Mouse (Mus musculus) thymus, postnatal 0 days (tissue): ENCODE measurements around the gene 2010111I01Rik. TPM values are rescaled to one million over a fixed set of nuclear protein-coding genes. Genes with fewer than 3 reads are reported as not detected.
"Not testable (repeated sequence)": the region's sequence is repeated elsewhere in the genome, so short reads cannot be mapped to it uniquely, and the experiment has no call there.

Experiments used
- DNase-seq: peaks from one replicate; pipeline ENCODE4 v3.0.0-alpha.2; 2015; ENCODE audit warnings: low spot score
- microRNA counts: library from miRNA; unstranded; fragments of <30 nt; microRNA quantifications from one replicate; lab custom pipeline; 2015
- microRNA-seq: library from miRNA; unstranded; fragments of <30 nt; microRNA quantifications from one replicate; pipeline ENCODE4, GENCODE M21; 2016; ENCODE audit warnings: borderline number of aligned reads
- polyA plus RNA-seq: library from polyadenylated mRNA; unstranded; fragments of >200 nt; fragmentation: Nextera tagmentation; extraction: Ambion mirVana; gene quantifications from 2 replicates; pipeline ENCODE4 v1.2.1, GENCODE M21; 2015

Gene 2010111I01Rik
- polyA plus RNA-seq, 1 experiment from 2014 or later, result 69.4 TPM

GRCm38 (mm10) chr13:63336335-63336734 is 371.6 kb downstream of the 2010111I01Rik start:
- no peak for DNase-seq

- no peak for DNase-seq
Measured at GRCm38 (mm10) chr13:63337239-63337960, 372.7 kb downstream of the 2010111I01Rik start.

- no peak for DNase-seq
Measured at GRCm38 (mm10) chr13:63339946-63340345, 375.3 kb downstream of the 2010111I01Rik start.

- DNase-seq, result no peak
Measured at GRCm38 (mm10) chr13:63342781-63343180, 378.1 kb downstream of the 2010111I01Rik start.

- DNase-seq, result no peak
Measured at GRCm38 (mm10) chr13:63344481-63344880, 379.8 kb downstream of the 2010111I01Rik start.

- no peak for DNase-seq
Measured at GRCm38 (mm10) chr13:63345476-63346225, 381.0 kb downstream of the 2010111I01Rik start.

- no peak for DNase-seq
Measured at GRCm38 (mm10) chr13:63347639-63348038, 382.9 kb downstream of the 2010111I01Rik start.

- DNase-seq, result no peak
Measured at GRCm38 (mm10) chr13:63350076-63350475, 385.4 kb downstream of the 2010111I01Rik start.

GRCm38 (mm10) chr13:63353312-63353711 is 388.6 kb downstream of the 2010111I01Rik start:
- DNase-seq, result not testable (repeated sequence)

- no peak for DNase-seq
Measured at GRCm38 (mm10) chr13:63356101-63356500, 391.4 kb downstream of the 2010111I01Rik start.

GRCm38 (mm10) chr13:63356558-63356957 is 391.9 kb downstream of the 2010111I01Rik start:
- peak; percentile 63 for DNase-seq

- no peak for DNase-seq
Measured at GRCm38 (mm10) chr13:63359393-63359792, 394.7 kb downstream of the 2010111I01Rik start.

GRCm38 (mm10) chr13:63360111-63360885 is 395.6 kb downstream of the 2010111I01Rik start:
- no peak for DNase-seq

- no peak for DNase-seq
Measured at GRCm38 (mm10) chr13:63361755-63362154, 397.1 kb downstream of the 2010111I01Rik start.

GRCm38 (mm10) chr13:63373460-63374166 is 408.9 kb downstream of the 2010111I01Rik start:
- DNase-seq, result no peak

MicroRNAs encoded within 50 kb of the gene (microRNA counts, 519-probe panel; counts per million panel counts)
- microRNA mmu-miR-23b (lab: Ali Mortazavi, UCI) (5,355 counts per million, percentile 86 among the panel's probes with 10 or more counts), microRNA mmu-miR-24 (lab: Ali Mortazavi, UCI) (4,910 counts per million, percentile 83 among the panel's probes with 10 or more counts), microRNA mmu-miR-27b (lab: Ali Mortazavi, UCI) (3,255 counts per million, percentile 74 among the panel's probes with 10 or more counts)

Small RNA genes lying within 50 kb of the gene (microRNA-seq; reads per million reads assigned to microRNA genes)
- gene Mir23b (20,670 reads per million, percentile 97 among the genes with 10 or more reads in this experiment), gene Mir24-1 (not detected), gene Mir27b (3,954 reads per million, percentile 85 among the genes with 10 or more reads in this experiment), gene Mir3074-1 (not detected)

Other genes starting within 250 kb of the 2010111I01Rik start
- 13.5 and 15.7 TPM in 2 replicates for gene Platr25, start 204.2 kb upstream of the 2010111I01Rik start, polyA plus RNA-seq
- gene Gm5141, start 179.1 kb upstream of the 2010111I01Rik start, polyA plus RNA-seq, result 4.9 and 7.0 TPM in 2 replicates
- 0.40 and 0.42 TPM in 2 replicates for gene Fbp2, start 106.5 kb upstream of the 2010111I01Rik start, polyA plus RNA-seq
- 15.4 and 18.0 TPM in 2 replicates for gene Fbp1, start 76.6 kb upstream of the 2010111I01Rik start, polyA plus RNA-seq